In genomic region chr15:98131001-98131400, GRCm38 (mm10) we compare ENCODE assay signal across 11 mouse cellular contexts. TPM values are rescaled to one million over a fixed set of nuclear protein-coding genes. Genes with fewer than 3 reads are reported as not detected.
"Had no signal": no experiment of that assay in that cellular context is flagged by ENCODE, and none has a peak within 500 bp of the region (broad histone marks: within the 10 kb centered on the region; RNA-seq: fewer than 3 reads in every experiment).

No protein-coding gene starts in this region.

- H3K4me1 ChIP-seq: liver, embryonic 15.5 days; midbrain, embryonic 13.5 days; neural tube, embryonic 15.5 days had no signal

- H3K4me3 ChIP-seq: left cerebral cortex, adult 2 months; limb, embryonic 10.5 days; liver, embryonic 15.5 days; midbrain, embryonic 13.5 days; neural tube, embryonic 15.5 days had no signal

- H3K27me3 ChIP-seq: liver, embryonic 15.5 days; midbrain, embryonic 13.5 days; neural tube, embryonic 15.5 days had no signal

- DNase-seq: kidney, postnatal 10 days; lung, adult 2 months; lung, postnatal 36 days; spleen, adult 18-20 months had no signal

- H3K9me3 ChIP-seq: limb, embryonic 10.5 days; liver, embryonic 15.5 days; midbrain, embryonic 13.5 days; neural tube, embryonic 15.5 days had no signal

- H3K27ac ChIP-seq: left cerebral cortex, adult 2 months; limb, embryonic 10.5 days; liver, embryonic 15.5 days; midbrain, embryonic 13.5 days; neural tube, embryonic 15.5 days had no signal

RNA-seq across cellular contexts. Expression of gene Ccdc184, which starts 36.0 kb away (rescaled TPM):
- total RNA-seq: megakaryocyte progenitor cell, adult 5-6 weeks had no signal
- polyA plus RNA-seq: liver, embryonic 11.5 days had no signal
